Mouse (Mus musculus): ENCODE measurements around the gene Hoxa4.

DNA sequence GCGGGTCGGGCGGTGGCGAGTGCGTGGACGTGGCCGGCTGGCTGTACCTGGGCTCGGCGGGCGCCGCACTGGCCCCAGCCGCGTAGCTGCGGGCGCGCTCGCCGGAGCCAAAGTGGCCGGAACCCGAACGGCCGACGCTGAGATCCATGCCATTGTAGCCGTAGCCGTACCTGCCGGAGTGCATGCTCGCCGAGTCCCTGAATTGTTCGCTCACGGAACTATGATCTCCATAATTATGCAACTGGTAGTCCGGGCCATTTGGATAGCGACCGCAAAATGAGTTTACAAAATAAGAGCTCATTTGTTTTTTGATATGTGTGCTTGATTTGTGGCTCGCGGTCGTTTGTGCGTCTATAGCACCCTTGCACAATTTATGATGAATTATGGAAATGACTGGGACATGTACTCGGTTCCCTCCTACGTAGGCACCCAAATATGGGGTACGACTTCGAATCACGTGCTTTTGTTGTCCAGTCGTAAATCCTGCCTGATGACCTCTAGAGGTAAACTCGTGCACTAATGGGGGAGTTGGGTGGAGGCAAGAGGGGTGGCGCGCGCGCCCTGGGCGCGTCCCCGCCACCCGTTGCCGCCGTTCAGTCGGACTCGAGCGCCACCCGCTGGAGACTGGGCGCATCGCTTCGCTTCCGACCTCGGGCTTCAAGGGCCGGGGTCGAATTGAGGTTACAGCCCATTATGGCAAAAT, 12.6 kb upstream of the Hoxa4 start, which contains the start of gene Hoxa5:
- no peak for TF ChIP-seq EP300 (optimal IDR thresholded peaks at IDR 0.05)
- TF ChIP-seq CTCF (IDR thresholded peaks at IDR 0.05; ENCODE audit: low read depth), result peak; percentile 92

Measured in stomach, postnatal 0 days (tissue).